ENCODE assay signal across 1 mouse cellular context in the genomic region with DNA sequence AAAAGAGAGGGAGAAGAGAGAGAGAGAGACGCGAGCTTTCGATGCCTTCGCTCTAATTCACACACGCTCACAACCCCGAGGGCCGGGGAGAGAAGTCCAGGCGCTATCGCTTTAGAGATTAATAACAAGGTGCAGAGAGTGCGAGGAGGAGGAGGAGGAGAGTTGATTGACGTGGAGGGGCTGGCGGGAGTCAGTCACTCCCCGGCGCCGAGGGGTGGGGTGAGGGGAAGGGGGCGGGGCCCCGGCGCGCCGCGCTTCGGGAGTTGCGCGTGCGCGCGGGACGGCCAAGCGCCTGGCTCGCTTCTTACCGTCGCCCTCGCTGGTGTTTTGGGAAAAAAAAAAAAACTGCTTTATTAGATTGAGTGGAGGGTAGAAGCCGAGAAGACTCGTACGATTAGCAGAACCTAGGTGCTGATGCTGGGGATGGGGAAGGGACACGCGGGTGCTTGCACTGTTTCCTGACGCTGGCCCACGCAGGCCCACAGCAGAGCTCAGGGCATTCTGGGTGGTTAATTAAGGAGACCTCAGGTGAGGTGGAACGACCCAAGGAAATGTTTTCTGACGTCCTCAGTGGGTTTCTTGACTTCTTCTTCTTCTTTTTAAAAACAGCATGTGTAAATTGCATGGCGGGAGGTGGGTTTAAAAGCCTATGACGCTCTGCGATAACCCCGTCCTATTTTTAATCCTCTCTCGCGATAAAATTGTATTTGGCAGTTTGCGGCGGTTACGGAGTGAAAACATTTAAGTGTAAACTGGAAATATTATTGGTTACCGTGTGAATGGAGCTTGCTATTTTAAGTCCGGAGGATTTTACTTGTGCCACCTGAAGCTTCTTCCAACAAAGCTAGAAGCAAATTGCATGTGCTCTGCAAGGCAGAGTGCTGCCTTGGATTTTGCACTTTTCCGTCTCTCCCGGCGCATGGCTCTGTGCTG.
TF ChIP-seq lines count a peak whose summit lies in the region.

No protein-coding gene starts in this region.

TF ChIP-seq in C2C12, 6 proteins besides CTCF, POLR2A, EP300 and RAD21 (continued from another document):
- no peak for TF ChIP-seq USF1 (IDR thresholded peaks at IDR 0.05; ENCODE audit: low read depth)
- no peak for TF ChIP-seq FOSL1 (IDR thresholded peaks at IDR 0.05; ENCODE audit: insufficient read depth, low read length, poor library complexity, severe bottlenecking)
- TF ChIP-seq CEBPB (IDR thresholded peaks at IDR 0.05; ENCODE audit: low read depth): no peak
